Mouse (Mus musculus): ENCODE measurements around the gene Gm5485.

Gm5485 gene

GRCm38 (mm10) chr16:48372461-48372860 lies 39.8 kb downstream of the Gm5485 start:
- no peak for DNase-seq (ENCODE audit: low spot score)

DNA sequence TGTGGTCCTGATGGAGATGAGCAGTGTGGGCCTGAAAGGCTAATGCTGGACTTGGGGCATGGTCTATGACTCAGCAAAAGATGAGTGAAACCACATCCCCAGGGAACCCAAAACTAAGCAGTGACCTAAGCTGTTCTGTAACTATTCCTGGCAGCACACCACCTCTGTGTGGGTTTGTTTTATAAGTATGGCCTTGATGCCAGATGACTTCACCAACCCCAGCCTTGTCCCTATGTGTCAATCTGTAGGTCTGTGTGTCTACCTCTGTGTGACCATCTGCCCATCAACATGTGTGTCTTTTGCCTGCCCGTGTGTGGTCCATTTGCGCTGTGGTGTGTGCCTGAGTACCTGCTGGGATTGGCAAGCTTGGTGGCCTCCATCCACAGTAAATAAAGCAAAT lies 44.1 kb downstream of the Gm5485 start:
- no peak for DNase-seq (ENCODE audit: low spot score)

- DNase-seq (ENCODE audit: low spot score) = no peak
Observed at GRCm38 (mm10) chr16:48366801-48367200, 45.4 kb downstream of the Gm5485 start.

GRCm38 (mm10) chr16:48360887-48361286 lies 51.3 kb downstream of the Gm5485 start:
- no peak for DNase-seq (ENCODE audit: low spot score)

DNA sequence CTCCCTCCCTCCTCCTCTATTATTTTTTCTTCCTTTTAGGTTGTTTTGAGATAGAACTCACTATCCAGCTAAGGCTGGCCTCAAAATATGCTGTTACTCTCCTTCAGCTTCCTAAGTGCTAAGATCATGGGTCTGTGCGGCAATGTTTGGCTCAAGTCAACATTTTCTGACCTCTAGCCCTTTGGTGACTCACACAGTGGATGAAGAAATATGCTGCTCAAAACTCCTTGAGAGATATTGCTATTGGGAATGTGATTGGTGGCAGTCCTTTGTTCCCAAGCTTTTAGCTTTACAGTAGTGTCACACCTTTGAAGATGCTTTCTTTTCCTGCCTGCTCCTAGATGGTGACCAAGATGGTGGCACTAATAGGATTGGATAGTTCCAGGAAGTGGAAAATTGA lies 55.8 kb downstream of the Gm5485 start:
- no peak for DNase-seq (ENCODE audit: low spot score)

GRCm38 (mm10) chr16:48355716-48356115 lies 56.5 kb downstream of the Gm5485 start:
- no peak for DNase-seq (ENCODE audit: low spot score)
